Mouse (Mus musculus): ENCODE measurements around the gene Gm15517.

The Gm15517 gene

GRCm38 (mm10) chr7:44310285-44310877 lies 49.1 kb downstream of the Gm15517 start:
- peak; percentile 42 for DNase-seq

GRCm38 (mm10) chr7:44310878-44311712 lies 49.8 kb downstream of the Gm15517 start:
- peak; percentile 60 for DNase-seq

Measured in embryo, embryonic 11 days (tissue).